ENCODE assay signal across 12 mouse cellular contexts in the genomic region with DNA sequence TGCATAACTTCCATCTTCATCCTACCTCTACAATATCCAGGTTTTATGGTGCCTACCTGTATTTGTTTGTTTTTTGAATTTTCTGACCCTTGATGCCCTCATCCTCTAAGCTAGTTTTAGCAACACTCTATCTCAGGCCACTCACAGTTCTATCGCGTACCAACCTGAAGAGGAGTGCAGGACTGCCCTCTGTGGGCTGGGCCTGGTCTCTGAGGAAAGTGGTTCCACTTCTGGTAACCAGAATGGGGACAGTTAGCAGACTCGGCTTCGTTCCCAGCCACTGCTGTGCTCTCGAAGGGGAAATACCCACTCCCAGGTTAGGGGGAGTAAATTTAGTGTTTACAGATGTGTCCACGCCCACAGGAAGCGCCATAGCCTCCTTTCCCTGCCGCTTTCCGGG. TPM values are rescaled to one million over a fixed set of nuclear protein-coding genes. Genes with fewer than 3 reads are reported as not detected.
A peak's percentile ranks its signal among the peaks of the same experiment; 100 is the strongest.
DNase-seq lines count a peak whose midpoint lies in the region; ATAC-seq and TF ChIP-seq lines count a peak whose summit lies in the region.
"Had no signal": no experiment of that assay in that cellular context is flagged by ENCODE, and none has a peak within 500 bp of the region (broad histone marks: within the 10 kb centered on the region; RNA-seq: fewer than 3 reads in every experiment).

No protein-coding gene starts in this region.

- no peaks in the 10 kb centered on the region for H3K27me3 ChIP-seq in embryonic facial prominence, embryonic 14.5 days (replicated peaks; ENCODE audit: control insufficient read depth, insufficient read depth, low read length)
- H3K27me3 ChIP-seq in embryonic facial prominence, embryonic 10.5 days (replicated peaks; ENCODE audit: low read depth, poor library complexity, severe bottlenecking): no peaks in the 10 kb centered on the region
- no peaks in the 10 kb centered on the region for H3K27me3 ChIP-seq in heart, embryonic 16.5 days (ENCODE audit: control insufficient read depth, insufficient read depth, low read length)
- no peaks in the 10 kb centered on the region for H3K27me3 ChIP-seq in forebrain, embryonic 14.5 days (replicated peaks; ENCODE audit: control insufficient read depth, insufficient read depth, low read length)
- H3K27me3 ChIP-seq: embryonic facial prominence, embryonic 12.5 days; intestine, embryonic 15.5 days; midbrain, embryonic 13.5 days; stomach, embryonic 15.5 days had no signal

- ATAC-seq in embryonic facial prominence, embryonic 14.5 days (ENCODE audit: low read depth): no peak
- peak; percentile 52 for ATAC-seq in heart, embryonic 16.5 days (replicated peaks; ENCODE audit: extremely low read depth, insufficient read depth, low FRiP score)
- no peak for ATAC-seq in forebrain, embryonic 14.5 days
- ATAC-seq: intestine, embryonic 15.5 days; midbrain, embryonic 13.5 days had no signal

- H3K4me2 ChIP-seq in embryonic facial prominence, embryonic 14.5 days (ENCODE audit: low read depth, low read length): no peak overlapping the region
- 0 out of 2 replicates have a peak overlapping the region, but pooled peaks have one; percentile 16 for H3K4me2 ChIP-seq in heart, embryonic 16.5 days (ENCODE audit: low read depth, low read length)
- H3K4me2 ChIP-seq in forebrain, embryonic 14.5 days (ENCODE audit: low read length): no peak overlapping the region
- H3K4me2 ChIP-seq: embryonic facial prominence, embryonic 12.5 days; intestine, embryonic 15.5 days; midbrain, embryonic 13.5 days; stomach, embryonic 15.5 days had no signal

- peak; percentile 59 for TF ChIP-seq CTCF in lung, adult 2 months (IDR thresholded peaks at IDR 0.05; ENCODE audit: insufficient read depth, low read length)

- 40% methylated on average over 9 of the region's 9 CpGs for WGBS in embryonic facial prominence, embryonic 14.5 days
- WGBS in embryonic facial prominence, embryonic 10.5 days: 50% methylated on average over 9 of the region's 9 CpGs
- WGBS in heart, embryonic 16.5 days: 20% methylated on average over 9 of the region's 9 CpGs
- 15% methylated on average over 9 of the region's 9 CpGs for WGBS in lung, adult 2 months
- 64% methylated on average over 9 of the region's 9 CpGs for WGBS in forebrain, embryonic 14.5 days

- no peaks in the 10 kb centered on the region for H3K36me3 ChIP-seq in embryonic facial prominence, embryonic 14.5 days (ENCODE audit: control insufficient read depth, insufficient read depth, low read length)
- H3K36me3 ChIP-seq in embryonic facial prominence, embryonic 10.5 days (replicated peaks): no peaks in the 10 kb centered on the region
- no peaks in the 10 kb centered on the region for H3K36me3 ChIP-seq in heart, embryonic 16.5 days (ENCODE audit: control insufficient read depth, insufficient read depth)
- no peaks in the 10 kb centered on the region for H3K36me3 ChIP-seq in forebrain, embryonic 14.5 days (ENCODE audit: control insufficient read depth, insufficient read depth, low read length)
- H3K36me3 ChIP-seq: embryonic facial prominence, embryonic 12.5 days; intestine, embryonic 15.5 days; midbrain, embryonic 13.5 days; stomach, embryonic 15.5 days had no signal

- peak; percentile 10 for DNase-seq in embryonic facial prominence, embryonic 14.5 days (ENCODE audit: low spot score)
- no peak for DNase-seq in embryonic facial prominence, embryonic 10.5 days (ENCODE audit: low spot score)
- DNase-seq in 416B (ENCODE audit: low read depth): peak; percentile 24
- DNase-seq in lung, adult 2 months: no peak
- no peak for DNase-seq in ovary, postnatal 36 days (ENCODE audit: low spot score)
- DNase-seq in forebrain, embryonic 14.5 days (ENCODE audit: low spot score): no peak
- no peak for DNase-seq in natural killer cell, adult 2 months (ENCODE audit: low spot score in 2 of 2)

- no peak overlapping the region for H3K4me3 ChIP-seq in embryonic facial prominence, embryonic 14.5 days (ENCODE audit: low read depth, low read length)
- no peak overlapping the region for H3K4me3 ChIP-seq in embryonic facial prominence, embryonic 10.5 days
- H3K4me3 ChIP-seq in heart, embryonic 16.5 days (ENCODE audit: low read length): no peak overlapping the region
- no peak overlapping the region for H3K4me3 ChIP-seq in lung, adult 2 months (replicated peaks; ENCODE audit: extremely low read depth, low read depth, low read length)
- no peak overlapping the region for H3K4me3 ChIP-seq in forebrain, embryonic 14.5 days (ENCODE audit: low read depth, low read length)
- H3K4me3 ChIP-seq: embryonic facial prominence, embryonic 12.5 days; intestine, embryonic 15.5 days; midbrain, embryonic 13.5 days; stomach, embryonic 15.5 days had no signal

- H3K4me1 ChIP-seq in embryonic facial prominence, embryonic 14.5 days (ENCODE audit: control insufficient read depth, insufficient read depth, low read length): no peaks in the 10 kb centered on the region
- H3K4me1 ChIP-seq in embryonic facial prominence, embryonic 10.5 days: 0 out of 2 replicates have a peak, but pooled peaks cover 5% of the 10 kb centered on the region
- H3K4me1 ChIP-seq in heart, embryonic 16.5 days (ENCODE audit: control insufficient read depth, insufficient read depth, low read length): peaks cover 6% of the 10 kb centered on the region; the same call in 1 of the 2 replicates
- H3K4me1 ChIP-seq in lung, adult 2 months (ENCODE audit: control insufficient read depth, insufficient read depth, low read length): no peaks in the 10 kb centered on the region
- H3K4me1 ChIP-seq in forebrain, embryonic 14.5 days (ENCODE audit: control insufficient read depth, insufficient read depth, low read length): no peaks in the 10 kb centered on the region
- H3K4me1 ChIP-seq: embryonic facial prominence, embryonic 12.5 days; intestine, embryonic 15.5 days; midbrain, embryonic 13.5 days; stomach, embryonic 15.5 days had no signal

- H3K27ac ChIP-seq in embryonic facial prominence, embryonic 14.5 days (replicated peaks; ENCODE audit: low read depth, low read length): no peak overlapping the region
- no peak overlapping the region for H3K27ac ChIP-seq in embryonic facial prominence, embryonic 10.5 days (replicated peaks)
- H3K27ac ChIP-seq in heart, embryonic 16.5 days (ENCODE audit: low read length): no peak overlapping the region
- H3K27ac ChIP-seq in forebrain, embryonic 14.5 days (ENCODE audit: low read depth, low read length): no peak overlapping the region
- H3K27ac ChIP-seq: embryonic facial prominence, embryonic 12.5 days; intestine, embryonic 15.5 days; midbrain, embryonic 13.5 days; stomach, embryonic 15.5 days had no signal

- no peak for TF ChIP-seq POLR2A in lung, adult 2 months (IDR thresholded peaks at IDR 0.05; ENCODE audit: borderline replicate concordance, extremely low read depth, low read depth, low read length)

- H3K9me3 ChIP-seq in embryonic facial prominence, embryonic 14.5 days (ENCODE audit: control insufficient read depth, low read length): no peaks in the 10 kb centered on the region; the same call in 1 of the 2 replicates
- no peaks in the 10 kb centered on the region for H3K9me3 ChIP-seq in embryonic facial prominence, embryonic 10.5 days
- peaks cover 4% of the 10 kb centered on the region; the same call in 1 of the 2 replicates for H3K9me3 ChIP-seq in heart, embryonic 16.5 days (replicated peaks; ENCODE audit: control insufficient read depth, low read length)
- H3K9me3 ChIP-seq in forebrain, embryonic 14.5 days (replicated peaks; ENCODE audit: control insufficient read depth, low read length): no peaks in the 10 kb centered on the region
- H3K9me3 ChIP-seq: embryonic facial prominence, embryonic 12.5 days; intestine, embryonic 15.5 days; midbrain, embryonic 13.5 days; stomach, embryonic 15.5 days had no signal

- H3K9ac ChIP-seq in embryonic facial prominence, embryonic 14.5 days (ENCODE audit: low read depth, low read length): no peak overlapping the region
- no peak overlapping the region for H3K9ac ChIP-seq in heart, embryonic 16.5 days (ENCODE audit: low read length)
- H3K9ac ChIP-seq in forebrain, embryonic 14.5 days (ENCODE audit: low read length): no peak overlapping the region
- H3K9ac ChIP-seq: embryonic facial prominence, embryonic 12.5 days; intestine, embryonic 15.5 days; midbrain, embryonic 13.5 days; stomach, embryonic 15.5 days had no signal

RNA-seq across cellular contexts. Expression of a gene that starts 29.2 kb away (rescaled TPM):
- polyA plus RNA-seq in embryonic facial prominence, embryonic 14.5 days (2014; fragmentation: Nextera tagmentation; extraction: Ambion mirVana): 1.2 and 2.8 TPM in 2 replicates
- 2.5 and 3.8 TPM in 2 replicates for polyA plus RNA-seq in embryonic facial prominence, embryonic 10.5 days (2016; fragmentation: Nextera tagmentation; extraction: Ambion mirVana)
- 1.8 and 1.9 TPM in 2 replicates for polyA plus RNA-seq in heart, embryonic 16.5 days (2015; fragmentation: Nextera tagmentation; extraction: Ambion mirVana)
- polyA plus RNA-seq in lung, adult 2 months (2012; rRNA removed): 0.41 and 0.61 TPM in 2 replicates
- 0.75 and 1.2 TPM in 2 replicates for polyA plus RNA-seq in forebrain, embryonic 14.5 days (2014; fragmentation: Nextera tagmentation; extraction: Ambion mirVana)

RNA-seq across cellular contexts. Expression of a gene that starts 44.5 kb away (rescaled TPM):
- 0.21 and 0.49 TPM in 2 replicates for polyA plus RNA-seq in embryonic facial prominence, embryonic 14.5 days (2014; fragmentation: Nextera tagmentation; extraction: Ambion mirVana)
- polyA plus RNA-seq in embryonic facial prominence, embryonic 10.5 days (2016; fragmentation: Nextera tagmentation; extraction: Ambion mirVana): 0.06 and 0.13 TPM in 2 replicates
- 0.71 and 0.72 TPM in 2 replicates for polyA plus RNA-seq in heart, embryonic 16.5 days (2015; fragmentation: Nextera tagmentation; extraction: Ambion mirVana)
- polyA plus RNA-seq in lung, adult 2 months (2012; rRNA removed): 50.3 and 57.1 TPM in 2 replicates
- polyA plus RNA-seq in forebrain, embryonic 14.5 days (2014; fragmentation: Nextera tagmentation; extraction: Ambion mirVana): 1.4 and 1.5 TPM in 2 replicates

Comparison
In these comparisons a context has a peak if more than half of its experiments do, and no peak if none do; other contexts are left out.
1. DNase-seq: peak in embryonic facial prominence, embryonic 14.5 days (single experiment) and 416B (single experiment); none in embryonic facial prominence, embryonic 10.5 days (single experiment), lung, adult 2 months (single experiment), ovary, postnatal 36 days (single experiment), forebrain, embryonic 14.5 days (single experiment) and natural killer cell, adult 2 months (0 of 2).
2. RNA of a gene that starts 44.5 kb away (polyA plus RNA-seq): 50.3 to 57.1 TPM in lung, adult 2 months; 1.4 to 1.5 TPM in forebrain, embryonic 14.5 days, 0.71 to 0.72 TPM in heart, embryonic 16.5 days, 0.21 to 0.49 TPM in embryonic facial prominence, embryonic 14.5 days and 0.06 to 0.13 TPM in embryonic facial prominence, embryonic 10.5 days; every median in the first group is over 10 times any median in the second.